Mouse (Mus musculus) adrenal gland, postnatal 4 days (tissue): ENCODE measurements at regions not wholly inside any gene's neighbourhood (a gene's known extent, or its start where the extent isn't known, plus 50 kb on each side); places are given as distances from the start of the nearest gene placed in this dataset.

Experiments used
- DNase-seq, 2 experiments: peaks; one replicate each; pipeline ENCODE4 v3.0.0; 2021 to 2022; ENCODE audit warnings: low spot score in 2 of 2, mixed read lengths in 2 of 2

GRCm38 (mm10) chr8:12073311-12073999, 205.2 kb upstream of the A230072I06Rik start:
- peak in 1 of 2 experiments; percentile 32 for DNase-seq

GRCm38 (mm10) chr8:12075943-12076342, 202.7 kb upstream of the A230072I06Rik start:
- DNase-seq: no peak

GRCm38 (mm10) chr8:12076811-12077375, 201.7 kb upstream of the A230072I06Rik start:
- no peak for DNase-seq

GRCm38 (mm10) chr8:12077896-12078295, 200.7 kb upstream of the A230072I06Rik start:
- DNase-seq: no peak

GRCm38 (mm10) chr8:12078679-12079566, 199.7 kb upstream of the A230072I06Rik start:
- no peak for DNase-seq

- no peak for DNase-seq
Observed at GRCm38 (mm10) chr8:12081536-12081935, 197.1 kb upstream of the A230072I06Rik start.

- no peak for DNase-seq
Observed at GRCm38 (mm10) chr8:12087192-12087800, 191.3 kb upstream of the A230072I06Rik start.

- DNase-seq: no peak
Observed at GRCm38 (mm10) chr8:12100145-12100544, 178.5 kb upstream of the A230072I06Rik start.

- no peak for DNase-seq
Observed at GRCm38 (mm10) chr8:12103296-12103695, 175.3 kb upstream of the A230072I06Rik start.

GRCm38 (mm10) chr8:12105106-12105901, 173.3 kb upstream of the A230072I06Rik start:
- DNase-seq: no peak

- no peak for DNase-seq
Observed at GRCm38 (mm10) chr8:12108578-12108977, 170.0 kb upstream of the A230072I06Rik start.

- no peak for DNase-seq
Observed at GRCm38 (mm10) chr8:12111626-12112025, 167.0 kb upstream of the A230072I06Rik start.

GRCm38 (mm10) chr8:12113023-12113422, 165.6 kb upstream of the A230072I06Rik start:
- DNase-seq: no peak

GRCm38 (mm10) chr8:12126374-12127001, 152.1 kb upstream of the A230072I06Rik start:
- no peak for DNase-seq

GRCm38 (mm10) chr8:12127106-12127800, 151.4 kb upstream of the A230072I06Rik start:
- no peak for DNase-seq

GRCm38 (mm10) chr8:12127801-12128490, 150.7 kb upstream of the A230072I06Rik start:
- DNase-seq: no peak

GRCm38 (mm10) chr8:12130591-12130990, 148.0 kb upstream of the A230072I06Rik start:
- no peak for DNase-seq

GRCm38 (mm10) chr8:12134200-12134599, 144.4 kb upstream of the A230072I06Rik start:
- DNase-seq: no peak
